Mouse (Mus musculus): ENCODE data around the gene Tomm22. TPM values are rescaled to one million over a fixed set of nuclear protein-coding genes. Genes with fewer than 3 reads are reported as not detected.
A peak's percentile ranks its signal among the peaks of the same experiment; 100 is the strongest.

Tomm22 gene
- polyA plus RNA-seq, 1 experiment, result 110 TPM

GRCm38 (mm10) chr15:79716710-79717109, 46.0 kb downstream of the Tomm22 start:
- no peaks in the 10 kb centered on the region for H3K79me2 ChIP-seq (ENCODE audit: control insufficient read depth, insufficient read depth)
- H3ac ChIP-seq (ENCODE audit: control insufficient read depth, insufficient read length), result no peak overlapping the region
- TF ChIP-seq SRF (IDR thresholded peaks at IDR 0.05; ENCODE audit: control insufficient read depth, insufficient read length, low read depth) (no peak), TCF12 (IDR thresholded peaks at IDR 0.05; ENCODE audit: insufficient read depth, poor library complexity, severe bottlenecking) (no peak), CEBPB (IDR thresholded peaks at IDR 0.05; ENCODE audit: insufficient read depth, poor library complexity, severe bottlenecking) (no peak), E2F4 (IDR thresholded peaks at IDR 0.05; ENCODE audit: insufficient read depth) (no peak), TCF3 (IDR thresholded peaks at IDR 0.05; ENCODE audit: insufficient read length, low read depth) (no peak), MYOG (IDR thresholded peaks at IDR 0.05; ENCODE audit: control insufficient read depth in 1 of 3, insufficient read depth in 1 of 3, insufficient read length in 2 of 3, low read depth in 2 of 3) (no peak), USF1 (IDR thresholded peaks at IDR 0.05; ENCODE audit: low read depth) (no peak)
- no peak overlapping the region for H3K4me2 ChIP-seq (ENCODE audit: low read depth)
- H3K27me3 ChIP-seq (ENCODE audit: control insufficient read depth, insufficient read depth, insufficient read length), result no peaks in the 10 kb centered on the region
- peaks cover 41% of the 10 kb centered on the region for H3K36me3 ChIP-seq (ENCODE audit: control insufficient read depth, insufficient read depth)
- H3K4me3 ChIP-seq, result no peak overlapping the region

GRCm38 (mm10) chr15:79720267-79720666, 49.6 kb downstream of the Tomm22 start:
- Histone ChIP-seq H3K4me3 (no peak overlapping the region), H3ac (ENCODE audit: control insufficient read depth, insufficient read length) (no peak overlapping the region), H3K4me2 (ENCODE audit: low read depth) (no peak overlapping the region), H3K27me3 (ENCODE audit: control insufficient read depth, insufficient read depth, insufficient read length) (no peaks in the 10 kb centered on the region), H3K79me2 (ENCODE audit: control insufficient read depth, insufficient read depth) (no peaks in the 10 kb centered on the region), H3K36me3 (ENCODE audit: control insufficient read depth, insufficient read depth) (peaks cover 35% of the 10 kb centered on the region)
- TF ChIP-seq MYOD1 (IDR thresholded peaks at IDR 0.05; ENCODE audit: control insufficient read depth in 1 of 3, insufficient read length in 2 of 3, low read depth in 2 of 3) (peak in 2 of 3 experiments; percentile 57 to 64), POLR2AphosphoS2 (IDR thresholded peaks at IDR 0.05; ENCODE audit: insufficient read length, low read depth) (no peak)

- Histone ChIP-seq H3K36me3 (ENCODE audit: control insufficient read depth, insufficient read depth) (peaks cover 35% of the 10 kb centered on the region), H3K4me2 (ENCODE audit: low read depth) (no peak overlapping the region), H3ac (ENCODE audit: control insufficient read depth, insufficient read length) (no peak overlapping the region), H3K4me3 (no peak overlapping the region), H3K79me2 (ENCODE audit: control insufficient read depth, insufficient read depth) (no peaks in the 10 kb centered on the region), H3K27me3 (ENCODE audit: control insufficient read depth, insufficient read depth, insufficient read length) (no peaks in the 10 kb centered on the region)
- TF ChIP-seq TCF12 (IDR thresholded peaks at IDR 0.05; ENCODE audit: insufficient read depth, poor library complexity, severe bottlenecking) (no peak), POLR2AphosphoS2 (IDR thresholded peaks at IDR 0.05; ENCODE audit: insufficient read length, low read depth) (no peak)
Measured at GRCm38 (mm10) chr15:79720796-79721195, 50.1 kb downstream of the Tomm22 start.

Other genes with a start within 250 kb of the Tomm22 start
- gene Csnk1e, start 215.3 kb upstream of the Tomm22 start, polyA plus RNA-seq (2012; fragmentation: generic; extraction: Trizol), result 116 TPM
- gene Kcnj4, start 165.6 kb upstream of the Tomm22 start, polyA plus RNA-seq (2012; fragmentation: generic; extraction: Trizol), result 0.06 TPM
- 74.7 TPM for gene Kdelr3, start 154.4 kb upstream of the Tomm22 start, polyA plus RNA-seq (2012; fragmentation: generic; extraction: Trizol)
- gene Ddx17, start 124.1 kb upstream of the Tomm22 start, polyA plus RNA-seq (2012; fragmentation: generic; extraction: Trizol), result 96.2 TPM
- gene Dmc1, start 65.8 kb upstream of the Tomm22 start, polyA plus RNA-seq (2012; fragmentation: generic; extraction: Trizol), result not detected
- 0.74 TPM for gene Fam227a, start 11.9 kb upstream of the Tomm22 start, polyA plus RNA-seq (2012; fragmentation: generic; extraction: Trizol)
- gene Cby1, start 11.7 kb upstream of the Tomm22 start, polyA plus RNA-seq (2012; fragmentation: generic; extraction: Trizol), result 41.6 TPM
- gene Josd1, start 17.1 kb downstream of the Tomm22 start, polyA plus RNA-seq (2012; fragmentation: generic; extraction: Trizol), result 40.6 TPM
- gene Gtpbp1, start 20.0 kb downstream of the Tomm22 start, polyA plus RNA-seq (2012; fragmentation: generic; extraction: Trizol), result 52.7 TPM
- gene Sun2, start 71.7 kb downstream of the Tomm22 start, polyA plus RNA-seq (2012; fragmentation: generic; extraction: Trizol), result 78.0 TPM
- gene Dnal4, start 107.0 kb downstream of the Tomm22 start, polyA plus RNA-seq (2012; fragmentation: generic; extraction: Trizol), result 66.8 TPM
- gene Nptxr, start 133.9 kb downstream of the Tomm22 start, polyA plus RNA-seq (2012; fragmentation: generic; extraction: Trizol), result 14.3 TPM
- gene Npcd, start 163.4 kb downstream of the Tomm22 start, polyA plus RNA-seq (2012; fragmentation: generic; extraction: Trizol), result 3.2 TPM
- gene Cbx6, start 163.8 kb downstream of the Tomm22 start, polyA plus RNA-seq (2012; fragmentation: generic; extraction: Trizol), result 26.1 TPM
- 10.0 TPM for gene Apobec3, start 220.8 kb downstream of the Tomm22 start, polyA plus RNA-seq (2012; fragmentation: generic; extraction: Trizol)